Mouse (Mus musculus) c-Kit-positive CD71-positive TER-119-negative erythroid progenitor cells, embryonic 14.5 days (primary cell): Measurements from ENCODE around the gene Ankrd52.

Experiments used
- DNase-seq: peaks from one replicate; pipeline ENCODE4 v3.0.0-alpha.2; 2013; ENCODE audit warnings: low read depth

Gene Ankrd52

GRCm38 (mm10) chr10:128369599-128369998 is 7.3 kb upstream of the Ankrd52 start:
- DNase-seq: no peak

DNA sequence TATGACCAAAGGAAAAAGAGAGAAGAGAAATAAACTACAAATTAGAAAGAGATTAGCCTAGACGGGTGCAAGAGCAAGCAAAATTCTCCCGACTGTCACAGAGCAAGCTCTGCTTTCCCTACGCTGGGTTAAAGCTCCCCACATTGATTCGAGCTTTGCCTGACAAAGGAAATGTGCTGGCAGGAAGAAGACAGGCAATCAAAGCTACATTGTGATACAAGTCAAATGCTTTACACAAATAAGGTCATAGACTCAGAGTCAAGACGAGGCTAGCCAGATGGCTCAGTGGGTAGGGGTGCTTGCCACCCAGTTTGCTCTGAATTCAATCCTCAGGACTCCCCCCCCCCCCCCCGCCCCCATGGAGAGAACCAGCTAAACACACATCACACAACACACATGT is 6.9 kb upstream of the Ankrd52 start:
- no peak for DNase-seq

DNA sequence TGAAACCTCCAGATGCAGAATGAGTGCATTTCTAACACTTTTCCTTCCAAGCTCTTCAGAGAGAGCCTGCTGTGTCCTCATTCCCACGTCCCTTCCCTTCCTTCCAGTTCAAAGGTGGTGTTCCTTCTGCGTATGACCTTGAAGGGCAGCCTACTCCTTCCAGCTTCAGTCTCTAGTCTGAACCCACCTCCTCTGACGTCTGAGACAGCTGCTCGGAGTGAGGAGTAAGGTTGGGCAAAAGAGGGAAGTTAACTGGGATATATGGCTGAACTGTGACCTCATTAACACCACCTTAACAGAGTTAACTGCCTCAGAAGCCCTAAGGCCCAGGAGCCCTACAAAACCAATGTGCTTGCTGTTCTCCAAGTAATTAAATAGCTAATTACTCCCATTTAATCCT is 6.3 kb upstream of the Ankrd52 start:
- no peak for DNase-seq

DNA sequence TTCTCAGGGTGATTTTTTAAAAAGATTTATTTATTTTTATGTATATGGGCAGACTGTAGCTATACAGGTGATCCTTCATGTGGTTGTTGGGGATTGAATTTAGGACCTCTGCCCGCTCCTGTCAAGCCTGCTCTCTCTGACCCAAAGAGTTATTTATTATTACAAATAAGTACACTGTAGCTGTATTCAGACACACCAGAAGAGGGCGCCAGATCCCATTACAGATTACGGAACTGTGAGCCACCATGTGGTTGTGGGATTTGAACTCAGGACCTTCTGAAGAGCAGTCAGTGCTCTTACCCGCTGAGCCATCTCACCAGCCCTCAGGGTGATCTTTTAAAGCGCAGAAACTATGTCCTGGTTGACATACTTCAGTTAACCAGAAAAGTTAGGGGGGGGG is 4.8 kb upstream of the Ankrd52 start:
- no peak for DNase-seq

DNA sequence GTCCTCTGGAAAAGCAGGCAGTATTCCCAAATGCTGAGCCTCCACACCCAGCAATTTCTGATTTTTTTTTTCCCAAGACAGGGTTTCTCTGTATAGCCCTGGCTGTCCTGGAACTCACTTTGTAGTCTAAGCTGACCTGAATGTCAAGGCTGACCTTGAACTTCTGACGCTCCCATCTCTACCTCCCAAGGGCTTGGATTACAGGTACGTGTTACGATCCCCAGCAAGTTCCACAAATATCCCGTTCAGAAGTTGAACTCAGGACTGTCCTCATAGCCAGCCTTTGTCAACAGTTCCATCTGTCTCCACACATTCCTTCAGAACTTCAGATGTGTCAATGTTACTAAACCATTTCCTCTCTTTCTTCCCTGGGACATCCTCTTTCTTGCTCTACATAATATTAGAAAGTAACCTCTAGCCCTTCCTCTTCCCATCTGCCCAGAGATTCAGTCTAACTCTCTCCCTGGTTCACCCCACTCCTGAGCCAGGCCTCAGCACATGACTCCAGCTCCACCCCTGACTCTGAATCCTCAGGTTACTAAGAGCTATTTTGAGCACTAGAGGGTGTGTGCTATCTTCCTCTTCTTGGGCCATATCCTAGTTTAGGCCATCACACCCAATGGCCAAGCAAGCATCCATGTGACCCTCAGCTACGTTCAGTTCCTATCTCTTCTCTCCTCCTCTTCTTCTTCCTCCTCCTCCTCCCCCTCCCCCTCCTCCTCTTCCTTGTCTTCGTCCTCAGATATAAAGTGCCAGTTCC is 3.7 kb upstream of the Ankrd52 start:
- no peak for DNase-seq

GRCm38 (mm10) chr10:128374393-128374792 is 2.5 kb upstream of the Ankrd52 start:
- no peak for DNase-seq

DNA sequence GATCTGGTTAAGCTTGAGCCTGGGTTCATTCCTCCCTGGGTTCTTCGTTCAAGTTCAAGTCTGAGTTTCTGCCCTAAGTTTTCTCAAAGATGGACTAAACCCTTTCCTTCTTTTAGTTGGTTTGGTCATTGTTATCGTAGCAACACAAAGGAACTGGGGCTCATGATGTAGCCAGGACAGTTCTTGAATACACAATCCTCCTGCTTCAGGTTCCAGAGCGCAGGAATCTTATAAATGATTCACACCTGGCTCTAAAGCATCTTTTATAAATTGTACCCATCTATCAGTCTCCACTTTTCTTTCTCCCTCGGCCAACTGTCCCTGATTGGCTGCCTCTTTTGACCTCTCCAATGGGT is 838 bp upstream of the Ankrd52 start:
- DNase-seq: no peak

GRCm38 (mm10) chr10:128377222-128377939 is 466 bp downstream of the Ankrd52 start:
- no peak for DNase-seq

DNA sequence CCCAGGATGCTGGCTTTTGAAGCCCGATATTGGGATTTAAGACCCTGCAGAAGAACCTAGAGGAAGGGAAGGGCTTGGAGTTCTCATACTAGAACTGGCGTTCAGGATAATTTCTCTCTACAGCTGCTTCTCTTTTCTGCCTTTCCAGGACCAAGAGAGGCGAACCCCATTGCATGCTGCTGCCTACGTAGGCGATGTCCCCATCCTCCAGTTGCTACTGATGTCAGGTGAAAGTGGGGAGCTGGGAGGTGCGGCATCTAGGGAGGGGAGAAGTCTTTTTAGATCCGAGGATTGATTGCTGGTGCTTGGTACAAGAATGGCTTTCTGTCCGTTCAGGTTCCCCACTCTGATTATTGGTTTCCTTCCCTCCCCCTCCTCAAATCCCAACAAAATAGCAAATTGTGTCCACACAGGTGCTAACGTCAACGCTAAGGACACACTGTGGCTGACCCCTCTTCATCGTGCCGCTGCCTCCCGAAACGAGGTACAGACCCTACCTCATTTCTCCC is 1.1 kb downstream of the Ankrd52 start:
- no peak for DNase-seq

DNA sequence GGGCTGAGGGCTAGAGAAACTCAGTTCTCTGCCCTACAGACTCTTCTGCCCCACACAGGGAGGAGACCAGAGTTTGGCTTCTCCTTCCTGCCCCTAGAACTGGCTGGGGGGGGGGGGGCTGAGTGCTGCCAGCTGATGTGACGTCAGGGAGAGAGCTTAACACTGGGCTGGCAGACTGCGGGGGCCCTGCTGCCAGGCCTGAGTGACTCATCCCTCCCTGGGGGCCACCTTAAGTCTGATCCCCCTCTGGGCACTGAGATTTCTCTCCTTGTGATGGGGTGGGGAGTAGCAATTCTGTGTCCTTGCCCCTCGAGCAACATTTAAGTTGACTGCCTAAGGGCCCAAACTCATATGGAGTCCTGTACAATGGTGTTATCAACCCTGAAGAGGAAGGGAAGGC is 1.5 kb downstream of the Ankrd52 start:
- DNase-seq: no peak

DNA sequence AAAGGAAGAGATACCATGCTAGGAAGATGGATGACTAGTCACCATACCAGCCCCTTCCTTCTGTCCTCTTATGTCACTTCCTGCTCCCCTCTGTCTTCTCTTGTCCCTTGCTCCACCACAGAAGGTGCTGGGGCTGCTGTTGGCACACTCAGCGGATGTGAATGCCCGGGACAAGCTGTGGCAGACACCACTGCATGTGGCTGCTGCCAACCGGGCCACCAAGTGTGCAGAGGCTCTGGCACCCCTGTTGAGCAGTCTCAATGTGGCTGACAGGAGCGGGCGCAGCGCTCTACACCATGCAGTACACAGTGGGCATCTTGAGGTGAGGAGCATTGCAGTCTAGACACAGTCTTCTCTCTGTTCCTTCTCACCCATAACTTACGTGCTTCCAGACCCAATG is 2.3 kb downstream of the Ankrd52 start:
- no peak for DNase-seq

GRCm38 (mm10) chr10:128380565-128380964 is 3.6 kb downstream of the Ankrd52 start:
- DNase-seq: peak; percentile 50

DNA sequence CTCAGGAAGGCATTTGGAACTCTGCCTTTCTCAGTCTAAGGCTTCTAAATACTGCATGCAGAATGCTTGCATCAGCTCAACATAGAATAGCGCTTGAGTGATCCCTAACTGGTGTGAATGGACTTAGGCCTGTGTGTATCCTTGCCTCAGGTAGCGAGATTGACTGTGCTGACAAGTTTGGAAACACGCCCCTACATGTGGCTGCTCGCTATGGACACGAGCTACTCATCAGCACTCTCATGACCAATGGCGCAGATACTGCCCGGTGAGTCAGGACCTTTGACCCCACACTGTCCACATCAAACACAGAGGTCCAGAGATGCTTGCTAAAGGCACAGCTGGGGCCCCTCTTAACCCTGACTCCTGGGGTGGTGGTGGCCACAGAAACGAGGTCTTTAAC is 5.6 kb downstream of the Ankrd52 start:
- no peak for DNase-seq

GRCm38 (mm10) chr10:128385902-128386301 is 9.0 kb downstream of the Ankrd52 start:
- no peak for DNase-seq

- no peak for DNase-seq
Measured at GRCm38 (mm10) chr10:128388941-128389340, 12.0 kb downstream of the Ankrd52 start.

DNA sequence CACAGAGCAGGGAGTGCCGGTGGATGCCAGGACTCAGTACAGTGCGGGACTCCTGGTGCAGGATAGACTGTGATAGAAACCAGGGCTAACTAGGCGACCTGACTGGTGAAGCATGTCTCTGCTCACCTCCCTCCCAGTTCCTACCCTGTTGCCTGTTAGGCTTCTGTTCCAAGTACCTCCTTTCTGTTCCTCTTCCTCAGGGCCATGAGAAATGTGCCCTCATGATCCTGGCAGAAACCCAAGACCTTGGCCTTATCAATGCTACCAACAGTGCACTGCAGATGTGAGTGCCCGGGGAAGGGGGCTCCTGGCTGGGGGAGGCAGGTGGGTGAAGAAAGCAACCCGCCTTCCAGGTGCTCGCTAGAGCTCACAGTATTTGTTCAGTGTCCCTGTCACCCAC is 12.7 kb downstream of the Ankrd52 start:
- no peak for DNase-seq

GRCm38 (mm10) chr10:128390366-128390765 is 13.5 kb downstream of the Ankrd52 start:
- no peak for DNase-seq

GRCm38 (mm10) chr10:128391850-128392249 is 14.9 kb downstream of the Ankrd52 start:
- DNase-seq: no peak

DNA sequence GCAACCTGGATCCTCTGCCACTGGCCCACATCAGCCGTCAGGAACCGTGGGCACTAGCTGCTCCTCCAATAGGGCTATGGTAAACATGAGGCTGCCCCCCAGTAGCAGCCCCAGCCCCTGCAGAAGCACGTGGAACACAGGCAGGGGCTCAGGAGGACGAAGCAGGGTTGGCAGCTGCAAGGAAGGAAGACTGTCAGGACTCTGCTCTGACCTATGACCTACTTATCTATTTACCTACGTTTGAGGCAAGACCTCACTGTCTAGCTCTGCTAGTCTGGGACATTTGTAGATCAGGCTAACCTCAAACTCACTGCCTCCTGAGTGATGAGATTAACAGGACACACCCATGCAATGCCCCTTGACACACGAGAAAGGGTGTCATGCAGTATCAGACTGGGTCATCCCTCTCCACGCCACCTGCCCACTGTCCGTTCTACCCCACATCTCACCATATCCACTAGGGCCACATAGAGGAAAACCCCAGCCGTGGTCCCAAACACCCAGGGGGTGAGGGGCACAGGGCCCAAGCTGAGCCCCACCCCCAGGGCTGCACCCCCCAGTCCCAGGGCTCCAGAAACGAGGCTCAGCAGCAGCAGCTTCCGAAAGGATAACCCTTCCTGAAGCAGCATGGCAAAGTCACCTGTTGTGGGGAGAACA is 19.2 kb downstream of the Ankrd52 start:
- DNase-seq: no peak

GRCm38 (mm10) chr10:128396716-128397264 is 19.9 kb downstream of the Ankrd52 start:
- no peak for DNase-seq

- DNase-seq: no peak
Measured at GRCm38 (mm10) chr10:128397466-128397865, 20.6 kb downstream of the Ankrd52 start.

- no peak for DNase-seq
Measured at GRCm38 (mm10) chr10:128400338-128400737, 23.4 kb downstream of the Ankrd52 start.

- DNase-seq: no peak
Measured at GRCm38 (mm10) chr10:128401056-128401455, 24.1 kb downstream of the Ankrd52 start, which contains the start of gene Slc39a5. TSS of gene Slc39a5 (minus strand) at chr10:128401229.
